Mouse (Mus musculus) heart, postnatal 0 days (tissue): ENCODE data around the gene Sorbs2. TPM values are rescaled to one million over a fixed set of nuclear protein-coding genes. Genes with fewer than 3 reads are reported as not detected.

Source experiments
- ATAC-seq: fragments of 200-750 bp; cut with Nextera tagmentation; 2 replicates; pipeline ENCODE4 v1.8.0; 2017; ENCODE audit warnings: low read depth, moderate number of reproducible peaks, moderate library complexity; ENCODE audit not compliant: insufficient read depth
- DNase-seq: peaks from one replicate; pipeline ENCODE4 v3.0.0-alpha.2; 2016; ENCODE audit warnings: low spot score
- H3K27ac ChIP-seq: fragments of 300-500 bp; sonication (generic); 2 replicates; pipeline ENCODE4 v1.5.1; 2014; ENCODE audit warnings: low read depth, mild to moderate bottlenecking
- H3K27me3 ChIP-seq: fragments of 300-500 bp; sonication (generic); 2 replicates; pipeline ENCODE4 v1.6.1; 2014; ENCODE audit warnings: low read length, mixed read lengths; ENCODE audit not compliant: control insufficient read depth, insufficient read depth
- H3K36me3 ChIP-seq: fragments of 300-500 bp; sonication (generic); replicated peaks from 2 replicates; pipeline ENCODE4 v1.6.1; 2014; ENCODE audit warnings: low read length, mixed read lengths; ENCODE audit not compliant: control insufficient read depth, insufficient read depth
- H3K4me1 ChIP-seq: fragments of 300-500 bp; sonication (generic); 2 replicates; pipeline ENCODE4 v1.6.1; 2014; ENCODE audit warnings: antibody characterized with exemption; ENCODE audit not compliant: control insufficient read depth, insufficient read depth
- H3K4me2 ChIP-seq: fragments of 300-500 bp; sonication (generic); 2 replicates; pipeline ENCODE4 v1.6.1; 2014; ENCODE audit warnings: low read depth, mild to moderate bottlenecking, low read length, moderate library complexity
- H3K4me3 ChIP-seq: fragments of 300-500 bp; sonication (generic); 2 replicates; pipeline ENCODE4 v1.5.1; 2014; ENCODE audit warnings: low read depth, low read length
- H3K9ac ChIP-seq: fragments of 300-500 bp; sonication (generic); replicated peaks from 2 replicates; pipeline ENCODE4 v1.6.1; 2014; ENCODE audit warnings: low read depth, low read length, mixed read lengths
- H3K9me3 ChIP-seq: fragments of 300-500 bp; sonication (generic); replicated peaks from 2 replicates; pipeline ENCODE4 v1.6.1; 2016; ENCODE audit warnings: low read length; ENCODE audit not compliant: control insufficient read depth
- CTCF ChIP-seq: IDR thresholded peaks from 2 replicates; pipeline ENCODE4 v1.5.1; 2016; ENCODE audit warnings: antibody characterized with exemption, control low read depth, low read depth
- EP300 ChIP-seq: IDR thresholded peaks from 2 replicates; pipeline ENCODE4 v1.6.1; 2016; ENCODE audit warnings: antibody characterized with exemption, low read depth
- WGBS: fragments of 180-500 bp; shearing (Covaris S2); extraction: QIAGEN DNeasy Blood & Tissue Kit; methylation state at CpG from one replicate; pipeline ENCODE4 v1.1.7; 2014; 5-methylcytosine and 5-hydroxymethylcytosine counted together
- polyA plus RNA-seq: library from polyadenylated mRNA; unstranded; fragments of >200 nt; fragmentation: Nextera tagmentation; extraction: Ambion mirVana; gene quantifications from 2 replicates; pipeline ENCODE4 v1.2.1, GENCODE M21; 2015
- total RNA-seq: library from RNA; depleted of rRNA; stranded (reverse); fragments of >200 nt; gene quantifications from 2 replicates; pipeline ENCODE4 v1.2.3, GENCODE M21; 2014; ENCODE audit warnings: low replicate concordance

The Sorbs2 gene
- total and polyA plus RNA-seq, 2 experiments from 2014 or later = 228 to 385 TPM

GRCm38 (mm10) chr8:45661605-45662004 is 154.0 kb downstream of the Sorbs2 start:
- peak overlapping the region; percentile 84 for H3K27ac ChIP-seq
- H3K9ac ChIP-seq = peak overlapping the region; percentile 83
- H3K4me3 ChIP-seq = peak overlapping the region; percentile 69
- ATAC-seq (no peak), DNase-seq (no peak)
- peaks cover 4% of the 10 kb centered on the region; the same call in 1 of the 2 replicates for H3K36me3 ChIP-seq
- peak overlapping the region; percentile 68 for H3K4me2 ChIP-seq
- 24% methylated on average over 4 of the region's 4 CpGs for WGBS
- peaks cover 22% of the 10 kb centered on the region for H3K4me1 ChIP-seq
- H3K27me3 ChIP-seq = no peaks in the 10 kb centered on the region
- no peaks in the 10 kb centered on the region for H3K9me3 ChIP-seq
- TF ChIP-seq CTCF (no peak), EP300 (no peak)

GRCm38 (mm10) chr8:45666221-45666620 is 158.6 kb downstream of the Sorbs2 start:
- 0 out of 2 replicates have a peak, but pooled peaks cover 30% of the 10 kb centered on the region for H3K4me1 ChIP-seq
- H3K4me3 ChIP-seq = no peak overlapping the region
- no peaks in the 10 kb centered on the region for H3K9me3 ChIP-seq
- ATAC-seq = no peak
- H3K9ac ChIP-seq = no peak overlapping the region
- no peak for DNase-seq
- H3K36me3 ChIP-seq = 0 out of 2 replicates have a peak, but pooled peaks cover 4% of the 10 kb centered on the region
- peak overlapping the region; percentile 30; the same call in 1 of the 2 replicates for H3K27ac ChIP-seq
- H3K27me3 ChIP-seq = no peaks in the 10 kb centered on the region
- no peak overlapping the region for H3K4me2 ChIP-seq
- 71% methylated on average over 7 of the region's 7 CpGs for WGBS
- TF ChIP-seq EP300 (no peak), CTCF (no peak)

GRCm38 (mm10) chr8:45673149-45673548 is 165.6 kb downstream of the Sorbs2 start:
- peaks cover 33% of the 10 kb centered on the region; the same call in 1 of the 2 replicates for H3K4me1 ChIP-seq
- no peak overlapping the region for H3K4me2 ChIP-seq
- 41% methylated on average over 4 of the region's 4 CpGs for WGBS
- no peaks in the 10 kb centered on the region for H3K9me3 ChIP-seq
- H3K9ac ChIP-seq = no peak overlapping the region
- no peak for TF ChIP-seq EP300
- DNase-seq (no peak), ATAC-seq (no peak)
- no peaks in the 10 kb centered on the region for H3K27me3 ChIP-seq
- H3K4me3 ChIP-seq = no peak overlapping the region
- peak overlapping the region; percentile 49 for H3K27ac ChIP-seq
- 0 out of 2 replicates have a peak, but pooled peaks cover 9% of the 10 kb centered on the region for H3K36me3 ChIP-seq

GRCm38 (mm10) chr8:45675821-45676279 is 168.3 kb downstream of the Sorbs2 start:
- WGBS = 46% methylated on average over 6 of the region's 6 CpGs
- H3K9ac ChIP-seq = no peak overlapping the region
- ATAC-seq (no peak), DNase-seq (no peak)
- no peak overlapping the region for H3K27ac ChIP-seq
- H3K4me3 ChIP-seq = no peak overlapping the region
- no peaks in the 10 kb centered on the region for H3K9me3 ChIP-seq
- no peaks in the 10 kb centered on the region for H3K27me3 ChIP-seq
- H3K36me3 ChIP-seq = peaks cover 23% of the 10 kb centered on the region
- peaks cover 23% of the 10 kb centered on the region; the same call in 1 of the 2 replicates for H3K4me1 ChIP-seq
- H3K4me2 ChIP-seq = no peak overlapping the region
- TF ChIP-seq EP300 (no peak), CTCF (no peak)

- H3K9ac ChIP-seq = no peak overlapping the region
- peaks cover 27% of the 10 kb centered on the region for H3K4me1 ChIP-seq
- TF ChIP-seq EP300 = no peak
- no peak for TF ChIP-seq CTCF
- 53% methylated on average over 10 of the region's 10 CpGs for WGBS
- no peak overlapping the region for H3K4me3 ChIP-seq
- H3K9me3 ChIP-seq = no peaks in the 10 kb centered on the region
- H3K27me3 ChIP-seq = no peaks in the 10 kb centered on the region
- no peak overlapping the region for H3K27ac ChIP-seq
- no peak overlapping the region for H3K4me2 ChIP-seq
- DNase-seq (no peak), ATAC-seq (no peak)
- peaks cover 23% of the 10 kb centered on the region for H3K36me3 ChIP-seq
These were observed 169.7 kb downstream of the Sorbs2 start for GRCm38 (mm10) chr8:45677114-45677853.
